Mouse (Mus musculus): ENCODE results near the gene Gmppa.
A peak's percentile ranks its signal among the peaks of the same experiment; 100 is the strongest.

Gene Gmppa

GRCm38 (mm10) chr1:75455433-75455832, 19.7 kb downstream of the Gmppa start:
- no peak for DNase-seq (ENCODE audit: low read depth, low spot score)

DNA sequence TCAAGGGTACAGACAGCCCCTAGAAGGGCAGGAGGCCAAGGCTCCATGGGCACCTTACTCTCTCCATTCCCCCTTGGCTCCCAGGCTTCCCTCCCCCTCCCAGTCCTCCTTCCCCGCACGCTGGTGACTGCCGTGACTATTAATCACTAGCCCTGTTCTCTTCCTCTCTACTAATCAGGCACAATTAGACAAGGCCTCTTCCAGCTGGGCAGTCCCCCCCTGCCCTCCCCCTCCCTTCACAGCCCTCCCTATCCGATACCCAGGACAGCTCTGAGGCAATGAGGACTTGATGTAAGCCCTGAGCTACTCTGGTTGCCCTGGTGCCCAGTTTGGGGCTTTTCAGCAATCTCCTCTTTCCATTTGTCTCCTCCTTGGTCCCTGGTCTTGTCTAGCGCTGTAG, 20.2 kb downstream of the Gmppa start:
- DNase-seq (ENCODE audit: low read depth, low spot score): no peak

GRCm38 (mm10) chr1:75456746-75457564, 21.2 kb downstream of the Gmppa start:
- DNase-seq (ENCODE audit: low read depth, low spot score): no peak

GRCm38 (mm10) chr1:75457710-75458024, 21.9 kb downstream of the Gmppa start:
- no peak for DNase-seq (ENCODE audit: low read depth, low spot score)

DNA sequence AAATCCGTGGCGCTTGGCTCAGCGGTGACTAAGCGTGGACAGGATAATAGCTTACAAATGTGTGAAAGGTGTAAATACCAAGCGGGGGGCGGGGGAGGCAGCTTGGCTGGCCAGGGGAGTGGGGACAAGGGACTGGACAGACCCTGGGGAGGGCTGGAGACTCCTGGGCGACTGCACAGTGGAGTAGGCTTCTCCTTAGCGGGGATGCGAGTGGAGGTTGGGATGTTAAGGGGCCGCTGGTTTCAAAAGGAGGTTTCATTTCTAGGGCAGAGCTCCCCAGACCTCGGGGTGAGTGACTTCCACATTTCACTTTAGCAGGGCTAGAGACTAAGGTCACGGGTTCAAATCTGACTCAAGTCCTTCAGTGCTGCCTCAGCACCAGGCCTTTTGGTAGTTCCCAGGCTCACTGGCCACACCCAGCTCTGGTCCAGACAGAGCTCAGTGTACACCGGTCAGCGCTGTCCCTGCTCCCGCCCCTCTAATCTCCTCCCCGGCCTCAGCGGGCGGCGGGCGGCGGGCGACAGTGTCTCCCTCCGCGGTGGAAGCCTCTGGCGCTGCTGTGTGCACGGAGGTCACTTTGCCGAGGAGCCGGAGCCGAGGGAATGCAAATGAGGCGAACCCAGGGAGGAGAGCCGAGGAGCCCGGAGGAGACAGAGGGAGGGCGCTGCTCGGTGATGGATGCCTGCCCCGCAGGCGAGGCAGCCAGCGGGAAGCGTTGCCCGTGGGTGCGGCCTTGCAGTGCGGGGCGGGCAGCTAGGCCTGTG, 22.5 kb downstream of the Gmppa start:
- no peak for DNase-seq (ENCODE audit: low read depth, low spot score)

DNA sequence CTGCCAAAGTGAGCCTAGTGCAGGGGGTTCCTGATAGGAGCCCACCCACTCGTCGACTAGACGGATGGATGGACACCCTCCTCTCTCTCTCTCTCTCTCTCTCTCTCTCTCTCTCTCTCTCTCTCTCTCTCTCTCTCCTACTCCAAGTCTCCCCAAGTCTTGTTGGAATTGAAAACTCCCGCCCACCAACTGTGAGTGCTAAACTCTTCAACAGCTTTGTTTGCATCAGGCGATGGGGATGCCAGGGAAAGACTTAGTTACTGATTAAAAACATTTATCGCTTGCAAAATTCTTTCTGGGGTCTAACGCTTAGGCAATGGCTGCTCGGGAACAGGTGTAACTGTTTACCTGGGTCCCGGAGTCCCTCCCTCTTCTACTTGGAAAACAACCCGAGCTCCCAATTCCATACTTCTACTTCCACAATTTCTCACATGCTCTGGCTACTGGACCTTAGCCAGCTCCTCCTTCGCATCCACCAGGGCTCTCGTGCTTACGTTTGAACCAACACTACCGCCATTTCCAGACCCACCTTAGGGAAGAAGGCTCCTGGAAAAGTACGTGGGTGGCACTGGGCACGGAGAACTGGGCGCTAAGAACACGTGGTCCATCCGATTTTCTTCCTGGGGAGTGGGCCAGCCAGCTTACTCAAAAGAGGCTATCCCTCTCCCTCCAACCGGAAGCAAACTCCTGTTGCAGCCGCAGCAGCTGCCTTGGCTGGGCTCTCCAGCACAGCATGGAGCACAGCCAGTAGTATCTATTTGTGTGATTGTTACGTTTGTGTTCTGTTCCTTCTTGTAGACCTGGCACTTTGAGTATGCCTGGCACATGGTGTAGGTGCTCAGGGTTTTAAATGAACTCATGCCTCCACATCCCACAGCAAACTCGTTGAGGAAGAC, 23.3 kb downstream of the Gmppa start:
- DNase-seq (ENCODE audit: low read depth, low spot score): no peak

DNA sequence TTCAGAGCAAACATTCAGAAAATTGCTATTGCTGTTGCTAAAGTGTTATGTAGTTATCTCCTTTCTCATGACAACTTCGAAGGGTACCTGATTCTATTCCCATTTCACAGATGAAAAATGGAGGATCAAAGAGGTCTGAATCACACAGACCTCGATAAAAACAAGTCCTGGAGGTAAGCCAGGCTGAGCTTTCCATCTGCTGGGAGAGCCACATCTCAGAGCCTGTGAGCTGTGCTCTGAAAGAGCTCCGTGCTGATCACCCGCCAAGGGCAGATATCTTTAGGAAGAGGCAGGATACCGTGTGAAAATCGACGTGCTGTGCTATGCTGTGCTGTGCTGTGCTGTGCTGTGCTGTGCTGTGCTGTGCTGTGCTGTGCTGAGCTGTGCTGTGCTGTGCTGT, 24.6 kb downstream of the Gmppa start:
- no peak for DNase-seq (ENCODE audit: low read depth, low spot score)

DNA sequence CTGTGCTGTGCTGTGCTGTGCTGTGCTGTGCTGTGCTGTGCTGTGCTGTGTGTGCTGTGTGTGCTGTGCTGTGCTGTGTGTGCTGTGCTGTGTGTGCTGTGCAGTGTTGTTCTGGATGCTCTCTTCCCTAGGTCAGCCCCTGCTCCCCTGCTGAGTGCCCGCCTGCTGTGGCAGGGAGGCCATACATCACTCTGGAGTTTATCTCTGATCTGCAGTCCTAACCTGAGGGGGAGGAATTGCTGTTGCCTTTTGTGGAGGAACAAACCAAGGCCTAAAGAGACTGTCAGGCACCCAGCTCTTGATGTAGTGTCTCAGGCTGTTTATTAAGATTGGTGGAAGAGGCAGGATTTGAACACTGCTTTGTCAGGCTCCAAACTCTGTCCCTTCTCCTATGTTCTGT, 26.9 kb downstream of the Gmppa start:
- DNase-seq (ENCODE audit: low read depth, low spot score): no peak

DNA sequence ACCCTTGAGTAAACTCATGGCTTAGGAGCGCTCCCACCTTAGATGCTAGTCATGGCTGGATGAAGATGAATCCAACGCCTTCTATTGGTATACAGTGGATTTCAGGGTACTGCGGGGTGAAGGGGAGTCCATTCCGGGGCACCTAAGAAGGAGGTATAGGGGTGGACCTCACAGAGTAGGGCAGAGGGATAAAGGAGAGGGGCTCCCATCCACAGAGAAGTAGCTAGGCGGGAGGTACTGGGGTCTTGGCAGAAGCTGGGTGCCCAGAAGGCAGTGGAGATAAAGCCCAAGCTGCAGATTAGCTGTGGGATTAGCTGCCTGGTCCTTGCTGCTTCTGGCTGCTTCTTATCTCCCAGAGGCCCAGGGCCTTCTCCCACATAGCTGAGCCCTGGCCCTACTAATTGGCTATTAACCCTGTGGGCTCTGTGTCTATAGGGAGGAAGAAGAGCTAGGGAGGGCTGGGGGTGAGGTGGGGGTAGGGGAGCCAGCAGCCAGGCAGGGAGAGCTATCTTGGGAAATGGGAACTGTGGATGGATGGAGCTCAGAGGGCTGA, 28.0 kb downstream of the Gmppa start:
- no peak for DNase-seq (ENCODE audit: low read depth, low spot score)

DNA sequence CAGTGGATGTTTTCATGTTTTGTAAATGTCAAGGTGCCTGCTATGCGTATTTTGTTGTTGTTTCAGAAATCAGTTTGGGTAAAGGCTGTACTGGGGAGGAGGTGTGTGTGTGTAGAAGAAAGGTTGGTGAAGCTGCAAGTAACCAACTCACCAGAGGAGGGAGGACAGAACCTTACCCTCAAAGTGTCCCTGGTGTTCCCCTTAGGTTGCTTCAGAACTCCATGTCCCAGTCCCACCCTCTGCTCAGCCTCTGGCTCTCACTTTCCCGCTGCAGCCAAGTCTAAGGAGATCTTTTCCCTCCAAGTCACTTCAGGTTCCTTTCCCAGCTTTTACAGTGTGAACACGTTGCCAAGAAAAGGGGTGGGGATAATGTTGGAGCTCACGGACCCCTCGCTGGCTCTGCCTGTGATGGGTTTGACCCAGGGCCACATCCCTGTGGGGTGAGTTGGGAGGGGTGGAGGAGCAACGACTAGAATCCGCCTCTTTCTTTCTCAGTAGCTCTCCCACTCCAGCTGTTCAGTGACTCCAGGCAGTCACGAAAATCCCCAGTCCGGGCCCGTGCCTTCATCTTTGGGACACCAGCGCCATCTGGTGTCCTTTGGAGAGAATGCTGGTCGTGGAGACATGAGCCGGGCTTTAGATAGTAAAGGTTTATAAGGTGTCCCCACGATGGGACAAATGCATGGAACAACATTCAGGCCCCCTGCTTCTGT, 31.6 kb downstream of the Gmppa start:
- no peak for DNase-seq (ENCODE audit: low read depth, low spot score)

GRCm38 (mm10) chr1:75469287-75469825, 33.6 kb downstream of the Gmppa start:
- DNase-seq (ENCODE audit: low read depth, low spot score): no peak

- DNase-seq (ENCODE audit: low read depth, low spot score): no peak
Observed at GRCm38 (mm10) chr1:75476441-75476840, 40.7 kb downstream of the Gmppa start.

GRCm38 (mm10) chr1:75477264-75477965, 41.7 kb downstream of the Gmppa start:
- DNase-seq (ENCODE audit: low read depth, low spot score): no peak

GRCm38 (mm10) chr1:75477966-75478290, 42.2 kb downstream of the Gmppa start:
- DNase-seq (ENCODE audit: low read depth, low spot score): no peak

DNA sequence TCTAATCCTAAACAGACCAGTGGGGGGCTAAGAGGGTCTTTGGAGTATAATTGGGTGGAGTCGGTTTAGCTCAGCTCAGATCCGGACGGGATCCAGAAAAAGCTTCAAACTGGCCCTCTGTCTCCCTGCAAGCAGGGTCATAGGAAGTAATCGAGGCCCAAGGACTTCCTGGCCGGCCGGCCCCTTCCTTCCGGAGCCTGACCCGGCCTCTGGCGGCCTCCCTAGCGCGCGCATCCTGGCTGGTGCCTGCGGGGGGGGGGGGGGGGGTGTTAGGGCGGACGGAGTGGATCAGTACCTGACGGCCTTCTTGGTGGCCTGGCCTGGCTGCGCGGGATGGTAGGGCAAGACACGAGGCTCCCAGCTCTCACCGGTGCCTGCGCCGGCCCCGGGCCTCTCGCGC, 42.8 kb downstream of the Gmppa start:
- no peak for DNase-seq (ENCODE audit: low read depth, low spot score)

DNA sequence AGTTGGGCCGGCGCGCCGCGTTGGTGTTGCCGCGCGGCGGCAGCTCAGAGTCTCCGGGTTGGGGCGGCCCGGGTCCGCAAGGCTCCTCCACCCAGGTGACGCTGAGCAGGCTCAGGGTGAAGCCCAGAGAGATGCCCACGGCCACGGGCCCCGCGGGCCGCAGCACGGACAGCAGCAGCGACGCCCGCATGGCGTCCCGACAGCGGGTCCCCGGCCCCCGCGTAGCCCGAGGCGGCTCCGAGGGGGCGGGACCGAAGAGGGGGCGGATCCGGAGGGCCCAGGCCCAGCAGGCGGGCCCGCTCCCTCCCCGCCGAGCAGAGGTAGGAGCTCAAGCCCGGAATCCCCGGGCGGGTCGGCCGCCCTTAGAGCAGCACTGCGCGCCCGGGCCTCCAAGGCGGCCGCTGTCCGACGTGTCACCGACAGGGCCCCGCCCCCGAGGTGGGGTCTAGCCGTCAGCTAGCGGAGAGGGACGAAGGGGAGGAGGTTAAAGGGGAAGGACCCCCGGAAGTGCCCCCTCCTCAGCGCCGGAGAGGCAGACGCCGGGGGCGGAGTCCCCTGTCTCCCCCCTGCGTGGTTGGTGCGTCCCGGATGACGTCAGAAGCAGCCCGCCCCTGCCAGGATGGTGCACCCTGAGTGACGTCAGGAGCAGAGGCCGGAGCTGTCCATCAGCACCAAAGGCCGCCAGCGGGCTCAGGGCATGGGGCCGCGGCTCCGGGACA, 43.3 kb downstream of the Gmppa start, which contains the start of the genes Chpf and Tmem198:
TSS of gene Chpf (minus strand) at position 392 of the 719 bp plus-strand sequence.
TSS of gene Tmem198 (plus strand) at position 617 of the 719 bp plus-strand sequence.
- peak; percentile 93 for DNase-seq (ENCODE audit: low read depth, low spot score)

DNA sequence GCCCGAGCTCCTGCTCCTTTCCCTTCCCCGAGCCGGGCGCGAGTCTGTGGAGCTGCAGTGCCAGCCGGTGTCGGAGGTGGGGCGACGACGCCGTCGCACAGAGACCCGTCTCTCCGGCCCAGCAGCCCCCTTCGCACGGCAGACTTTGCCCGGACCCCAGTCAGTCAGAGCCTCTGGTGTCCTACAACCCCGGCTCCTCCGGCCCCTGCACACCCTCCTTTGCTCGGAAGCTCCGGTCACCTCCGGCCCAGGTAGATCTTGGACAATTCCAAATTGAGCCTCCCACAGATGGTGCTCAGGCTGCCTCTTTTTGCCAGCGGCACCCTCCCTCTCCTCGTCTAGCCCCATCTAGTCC, 43.9 kb downstream of the Gmppa start:
- DNase-seq (ENCODE audit: low read depth, low spot score): no peak

- DNase-seq (ENCODE audit: low read depth, low spot score): no peak
Observed at GRCm38 (mm10) chr1:75480036-75480435, 44.3 kb downstream of the Gmppa start.

GRCm38 (mm10) chr1:75480735-75481134, 45.0 kb downstream of the Gmppa start:
- no peak for DNase-seq (ENCODE audit: low read depth, low spot score)

- no peak for DNase-seq (ENCODE audit: low read depth, low spot score)
Observed at GRCm38 (mm10) chr1:75486561-75486960, 50.8 kb downstream of the Gmppa start.

All from brain, embryonic 18.5 days (tissue).